Mouse (Mus musculus): ENCODE data around the gene Slc18a3.

DNA sequence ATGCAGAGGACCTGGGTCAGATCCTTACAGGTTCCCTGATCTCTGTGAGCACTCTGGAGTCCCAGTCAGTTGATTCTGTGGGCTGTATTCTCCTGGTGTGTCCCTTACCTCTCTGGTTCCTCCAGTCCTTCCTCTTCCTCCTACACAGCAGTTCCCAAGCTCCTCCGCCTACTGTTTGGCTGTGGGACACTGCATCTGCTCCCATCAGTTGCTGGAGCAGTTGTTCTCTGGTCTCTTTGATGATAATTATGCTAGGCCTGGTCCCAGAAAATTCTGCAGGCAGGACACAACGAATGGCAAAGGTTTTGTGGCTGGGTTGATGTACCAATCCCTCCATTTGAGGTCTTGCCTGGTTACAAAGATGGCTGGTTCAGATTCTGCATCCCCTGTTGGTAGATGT is 36.7 kb upstream of the Slc18a3 start:
- TF ChIP-seq POLR2A (IDR thresholded peaks at IDR 0.05; ENCODE audit: insufficient read length, low read depth) (no peak), MAX (IDR thresholded peaks at IDR 0.05; ENCODE audit: low read depth) (no peak), MYOG (IDR thresholded peaks at IDR 0.05; ENCODE audit: control insufficient read depth in 1 of 3, insufficient read depth in 1 of 3, insufficient read length in 2 of 3, low read depth in 2 of 3) (no peak), POLR2AphosphoS2 (IDR thresholded peaks at IDR 0.05; ENCODE audit: insufficient read length, low read depth) (no peak), REST (IDR thresholded peaks at IDR 0.05; ENCODE audit: insufficient read depth, insufficient read length) (no peak), USF1 (IDR thresholded peaks at IDR 0.05; ENCODE audit: low read depth) (no peak), SRF (IDR thresholded peaks at IDR 0.05; ENCODE audit: control insufficient read depth, insufficient read length, low read depth) (no peak), TCF12 (IDR thresholded peaks at IDR 0.05; ENCODE audit: insufficient read depth, poor library complexity, severe bottlenecking) (no peak), E2F4 (IDR thresholded peaks at IDR 0.05; ENCODE audit: insufficient read depth) (no peak), MYOD1 (IDR thresholded peaks at IDR 0.05; ENCODE audit: control insufficient read depth in 1 of 3, insufficient read length in 2 of 3, low read depth in 2 of 3) (peak in 2 of 3 experiments; percentile 51 to 73), CEBPB (IDR thresholded peaks at IDR 0.05; ENCODE audit: insufficient read depth, poor library complexity, severe bottlenecking) (no peak), TCF3 (IDR thresholded peaks at IDR 0.05; ENCODE audit: insufficient read length, low read depth) (no peak)

Measured in myocyte (in vitro differentiated cells).